Comparison of ENCODE assay signal across 8 mouse cellular contexts in the genomic region with DNA sequence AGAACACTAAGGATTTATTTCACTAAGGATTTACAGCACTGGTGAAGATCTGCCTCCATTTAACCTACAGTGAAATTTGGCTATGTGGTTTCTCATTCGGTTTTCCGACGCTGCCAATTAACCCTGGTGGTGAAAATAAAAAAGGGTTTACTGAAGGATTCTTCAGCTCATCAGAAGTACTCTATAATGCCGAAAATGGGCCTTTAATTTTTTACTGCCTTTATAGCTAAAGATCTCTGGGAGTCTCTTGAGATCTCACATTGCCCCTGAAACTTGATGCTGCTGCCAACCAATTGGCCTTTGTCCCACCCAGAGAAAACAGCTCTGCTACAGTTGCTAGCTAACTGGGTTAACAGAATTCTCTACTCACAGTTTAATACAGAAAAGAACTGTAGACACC. TPM values are rescaled to one million over a fixed set of nuclear protein-coding genes. Genes with fewer than 3 reads are reported as not detected.
DNase-seq lines count a peak whose midpoint lies in the region; ATAC-seq lines count a peak whose summit lies in the region.

No protein-coding gene starts in this region.

- ATAC-seq in heart, embryonic 12.5 days (ENCODE audit: insufficient number of reproducible peaks, low FRiP score) = no peak
- ATAC-seq in forebrain, embryonic 16.5 days = no peak
- ATAC-seq in limb, embryonic 11.5 days (ENCODE audit: insufficient number of reproducible peaks, low FRiP score, low TSS enrichment, low read depth) = no peak
- ATAC-seq in stomach, embryonic 16.5 days (ENCODE audit: insufficient read depth, low FRiP score) = no peak

- H3K4me2 ChIP-seq in heart, embryonic 12.5 days = peak overlapping the region; percentile 71
- peak overlapping the region; percentile 66 for H3K4me2 ChIP-seq in forebrain, embryonic 16.5 days (ENCODE audit: low read length)
- peak overlapping the region; percentile 53 for H3K4me2 ChIP-seq in limb, embryonic 11.5 days (ENCODE audit: low read depth, severe bottlenecking)
- H3K4me2 ChIP-seq in stomach, embryonic 16.5 days (ENCODE audit: low read depth, low read length) = peak overlapping the region; percentile 50

- peaks cover 21% of the 10 kb centered on the region for H3K4me1 ChIP-seq in heart, embryonic 12.5 days (replicated peaks)
- H3K4me1 ChIP-seq in forebrain, embryonic 16.5 days (replicated peaks; ENCODE audit: control insufficient read depth, insufficient read depth, low read length) = peaks cover 24% of the 10 kb centered on the region
- H3K4me1 ChIP-seq in limb, embryonic 11.5 days (ENCODE audit: control insufficient read depth, insufficient read depth, low read length) = no peaks in the 10 kb centered on the region; the same call in 1 of the 2 replicates
- peaks cover 7% of the 10 kb centered on the region for H3K4me1 ChIP-seq in stomach, embryonic 16.5 days (ENCODE audit: control insufficient read depth, insufficient read depth, low read length)

- no peaks in the 10 kb centered on the region for H3K27me3 ChIP-seq in heart, embryonic 12.5 days (replicated peaks)
- no peaks in the 10 kb centered on the region for H3K27me3 ChIP-seq in forebrain, embryonic 16.5 days (replicated peaks; ENCODE audit: control insufficient read depth, insufficient read depth, low read length)
- no peaks in the 10 kb centered on the region for H3K27me3 ChIP-seq in limb, embryonic 11.5 days (ENCODE audit: control insufficient read depth, insufficient read depth, low read length)
- no peaks in the 10 kb centered on the region for H3K27me3 ChIP-seq in stomach, embryonic 16.5 days (ENCODE audit: control insufficient read depth, insufficient read depth, low read length)

- no peaks in the 10 kb centered on the region for H3K9me3 ChIP-seq in heart, embryonic 12.5 days (replicated peaks)
- H3K9me3 ChIP-seq in forebrain, embryonic 16.5 days (ENCODE audit: control insufficient read depth, low read length) = no peaks in the 10 kb centered on the region
- H3K9me3 ChIP-seq in limb, embryonic 11.5 days (ENCODE audit: control insufficient read depth, low read length) = no peaks in the 10 kb centered on the region
- H3K9me3 ChIP-seq in stomach, embryonic 16.5 days (replicated peaks; ENCODE audit: control insufficient read depth, low read length) = no peaks in the 10 kb centered on the region

- DNase-seq in heart, adult 11 months = no peak
- peak; percentile 54 for DNase-seq in NIH3T3 (ENCODE audit: low read depth)
- DNase-seq in limb, embryonic 11.5 days (ENCODE audit: low spot score) = peak; percentile 44
- no peak for DNase-seq in left cerebral cortex, adult 11 months (ENCODE audit: low spot score)
- no peak for DNase-seq in frontal cortex, postnatal 36 days (ENCODE audit: low spot score in 2 of 2)

- peak overlapping the region; percentile 25; the same call in 1 of the 2 replicates for H3K9ac ChIP-seq in heart, embryonic 12.5 days
- peak overlapping the region; percentile 79 for H3K9ac ChIP-seq in forebrain, embryonic 16.5 days (replicated peaks; ENCODE audit: low read depth, low read length)
- peak overlapping the region; percentile 97 for H3K9ac ChIP-seq in limb, embryonic 11.5 days (ENCODE audit: low read length)
- peak overlapping the region; percentile 100 for H3K9ac ChIP-seq in stomach, embryonic 16.5 days (ENCODE audit: low read length)

- H3K27ac ChIP-seq in heart, embryonic 12.5 days (ENCODE audit: poor library complexity, severe bottlenecking) = peak overlapping the region; percentile 100
- H3K27ac ChIP-seq in forebrain, embryonic 16.5 days (ENCODE audit: low read length) = peak overlapping the region; percentile 99
- peak overlapping the region; percentile 99 for H3K27ac ChIP-seq in limb, embryonic 11.5 days (replicated peaks; ENCODE audit: low read depth, low read length)
- H3K27ac ChIP-seq in stomach, embryonic 16.5 days (ENCODE audit: low read length) = peak overlapping the region; percentile 100

- peak overlapping the region; percentile 91 for H3K4me3 ChIP-seq in heart, embryonic 12.5 days
- peak overlapping the region; percentile 95 for H3K4me3 ChIP-seq in forebrain, embryonic 16.5 days (replicated peaks; ENCODE audit: low read length)
- peak overlapping the region; percentile 89 for H3K4me3 ChIP-seq in limb, embryonic 11.5 days (ENCODE audit: low read depth, low read length)
- peak overlapping the region; percentile 91 for H3K4me3 ChIP-seq in stomach, embryonic 16.5 days (replicated peaks; ENCODE audit: low read length)

- peaks cover 22% of the 10 kb centered on the region for H3K36me3 ChIP-seq in heart, embryonic 12.5 days
- peaks cover 10% of the 10 kb centered on the region for H3K36me3 ChIP-seq in forebrain, embryonic 16.5 days (ENCODE audit: control insufficient read depth, insufficient read depth)
- H3K36me3 ChIP-seq in limb, embryonic 11.5 days (ENCODE audit: control insufficient read depth, insufficient read depth, low read length) = peaks cover 3% of the 10 kb centered on the region
- peaks cover 13% of the 10 kb centered on the region; the same call in 1 of the 2 replicates for H3K36me3 ChIP-seq in stomach, embryonic 16.5 days (ENCODE audit: control insufficient read depth, insufficient read depth, low read length)

- 7% methylated on average over 4 of the region's 4 CpGs for whole genome bisulfite sequencing in heart, embryonic 12.5 days
- WGBS in forebrain, embryonic 16.5 days = 0% methylated on average over 4 of the region's 4 CpGs
- 3% methylated on average over 4 of the region's 4 CpGs for WGBS in limb, embryonic 11.5 days
- WGBS in stomach, embryonic 16.5 days = under 1% methylated on average over 4 of the region's 4 CpGs

RNA-seq across cellular contexts. Expression of a gene that starts 40.1 kb away (rescaled TPM):
- 2.2 and 3.3 TPM in 2 replicates for polyA plus RNA-seq in heart, embryonic 12.5 days (2016; fragmentation: Nextera tagmentation; extraction: Ambion mirVana)
- polyA plus RNA-seq in forebrain, embryonic 16.5 days (2015; fragmentation: Nextera tagmentation; extraction: Ambion mirVana) = 36.4 and 44.2 TPM in 2 replicates
- polyA plus RNA-seq in limb, embryonic 11.5 days (2014; fragmentation: Nextera tagmentation; extraction: Ambion mirVana) = 10.9 and 12.0 TPM in 2 replicates
- polyA plus RNA-seq in stomach, embryonic 16.5 days (2015; fragmentation: Nextera tagmentation; extraction: Ambion mirVana) = 6.6 and 8.5 TPM in 2 replicates

RNA-seq across cellular contexts. Expression of a gene that starts 41.0 kb away (rescaled TPM):
- polyA plus RNA-seq in heart, embryonic 12.5 days (2016; fragmentation: Nextera tagmentation; extraction: Ambion mirVana) = 110 TPM in 2 replicates
- 77.6 and 100 TPM in 2 replicates for polyA plus RNA-seq in forebrain, embryonic 16.5 days (2015; fragmentation: Nextera tagmentation; extraction: Ambion mirVana)
- polyA plus RNA-seq in limb, embryonic 11.5 days (2014; fragmentation: Nextera tagmentation; extraction: Ambion mirVana) = 109 and 111 TPM in 2 replicates
- 57.0 and 61.1 TPM in 2 replicates for polyA plus RNA-seq in stomach, embryonic 16.5 days (2015; fragmentation: Nextera tagmentation; extraction: Ambion mirVana)

RNA-seq across cellular contexts. Expression of a gene that starts 59.4 kb away (rescaled TPM):
- 1.8 and 2.0 TPM in 2 replicates for polyA plus RNA-seq in heart, embryonic 12.5 days (2016; fragmentation: Nextera tagmentation; extraction: Ambion mirVana)
- polyA plus RNA-seq in forebrain, embryonic 16.5 days (2015; fragmentation: Nextera tagmentation; extraction: Ambion mirVana) = 2.8 and 2.9 TPM in 2 replicates
- 0.69 and 0.95 TPM in 2 replicates for polyA plus RNA-seq in limb, embryonic 11.5 days (2014; fragmentation: Nextera tagmentation; extraction: Ambion mirVana)
- 0.67 and 0.96 TPM in 2 replicates for polyA plus RNA-seq in stomach, embryonic 16.5 days (2015; fragmentation: Nextera tagmentation; extraction: Ambion mirVana)

Comparison
In these comparisons a context has a peak if more than half of its experiments do, and no peak if none do; other contexts are left out.
1. H3K9ac ChIP-seq: peak in every context shown above with its lines; median percentile 100 in stomach, embryonic 16.5 days; 97 in limb, embryonic 11.5 days; 79 in forebrain, embryonic 16.5 days; 25 in heart, embryonic 12.5 days.
2. DNase-seq: peak in NIH3T3 (single experiment) and limb, embryonic 11.5 days (single experiment); none in heart, adult 11 months (single experiment), left cerebral cortex, adult 11 months (single experiment) and frontal cortex, postnatal 36 days (0 of 2).
3. Peak in every context shown above with its lines, with median percentiles within 50 percentile points of each other: H3K27ac ChIP-seq, H3K4me2 ChIP-seq and H3K4me3 ChIP-seq.